Mouse (Mus musculus) neutrophil, adult 59 days (primary cell): ENCODE results near the gene Chn2. TPM values are rescaled to one million over a fixed set of nuclear protein-coding genes. Genes with fewer than 3 reads are reported as not detected.

Experiments used
- total RNA-seq, 2 experiments: library from RNA; stranded (reverse); gene quantifications; 1 replicate in 1 of 2; 2 replicates in 1 of 2; pipeline ENCODE4 v1.2.4; 2023

The Chn2 gene
- 1 to 10 TPM; 5.8 to 6.7 TPM for total RNA-seq

DNA sequence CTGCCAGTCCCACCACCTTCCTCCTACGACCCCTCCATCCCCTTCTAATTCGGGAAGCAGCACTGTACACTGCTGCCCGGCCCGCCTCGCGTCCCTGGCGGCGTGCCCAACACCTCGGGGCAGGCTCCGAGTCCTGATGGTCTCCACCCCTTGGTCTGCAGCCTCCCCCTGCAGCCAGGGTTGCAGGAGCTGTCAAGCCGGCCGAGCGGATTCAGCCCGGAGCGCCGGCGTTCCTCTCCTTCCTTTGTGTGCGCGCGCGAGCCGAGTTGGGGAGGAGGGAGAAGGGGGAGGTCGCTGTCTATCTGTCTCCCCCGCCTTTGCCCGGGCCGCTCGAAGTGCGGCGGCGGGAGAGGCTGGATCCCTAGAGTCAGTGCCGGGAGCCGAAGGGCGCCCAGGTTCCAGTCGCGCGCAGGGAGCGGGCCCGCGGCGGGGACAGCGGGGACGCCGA lies at the start of gene Chn2:
TSS of gene Chn2 (plus strand) at position 198 of the 448 bp plus-strand sequence.

DNA sequence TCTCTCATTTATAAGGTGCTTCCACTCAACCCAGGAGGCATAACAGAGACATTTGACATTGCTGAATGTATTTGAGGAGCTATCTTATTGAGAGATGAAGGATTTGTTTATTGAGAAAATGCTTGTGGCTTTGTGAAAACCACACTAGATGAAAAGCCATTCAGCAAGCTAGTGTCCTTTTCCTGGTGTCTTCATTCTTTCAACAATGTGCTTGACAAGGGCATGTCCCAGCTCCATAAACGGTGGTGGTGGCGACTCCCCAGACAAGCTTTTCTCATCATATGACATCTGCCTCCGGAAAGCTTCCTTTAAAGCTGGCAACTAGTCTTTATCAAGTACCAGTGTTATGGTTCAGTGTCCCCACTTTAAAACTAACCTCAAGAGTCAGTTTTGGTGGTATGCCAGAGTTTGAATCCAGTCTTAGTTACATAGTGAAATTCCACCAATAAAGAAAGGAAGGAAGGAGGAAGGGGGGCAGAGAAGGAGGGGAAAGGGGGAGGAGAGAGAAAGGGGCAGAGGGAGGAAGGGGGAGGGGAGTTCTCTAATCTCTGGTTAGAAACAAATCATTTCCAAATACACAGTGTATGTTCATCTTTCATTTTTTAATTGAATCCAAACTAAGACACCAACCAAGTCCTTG lies 286.0 kb downstream of the Chn2 start, which contains the start of gene Prr15:
TSS of gene Prr15 (plus strand) at position 590 of the 640 bp plus-strand sequence.

Other genes starting within 250 kb of the Chn2 start
- gene Tril, start 218.7 kb upstream of the Chn2 start, total RNA-seq = not detected
- not detected for gene Cpvl, start 60.9 kb upstream of the Chn2 start, total RNA-seq